Mouse (Mus musculus) megakaryocyte, adult 5-6 weeks (primary cell): ENCODE measurements around the gene Otop2. TPM values are rescaled to one million over a fixed set of nuclear protein-coding genes. Genes with fewer than 3 reads are reported as not detected.

Experiments
- ATAC-seq: 2 replicates; pipeline ENCODE4 v1.8.0; 2016; ENCODE audit warnings: mild to moderate bottlenecking, inconsistent platforms; ENCODE audit not compliant: poor library complexity, severe bottlenecking
- total RNA-seq, 2 experiments: library from RNA; stranded (forward) in 1 of 2; stranded (reverse) in 1 of 2; fragments of 153-499, 151-499 nt in 1 of 2; fragments of 221-1000, 200-1000 nt in 1 of 2; gene quantifications; 2 replicates each; pipeline versions ENCODE4 v1.2.3 to v1.2.4; 2015 to 2017

Otop2 gene
- total RNA-seq (2015) (not detected in 2 replicates), total RNA-seq (2017) (not detected in 2 replicates)

DNA sequence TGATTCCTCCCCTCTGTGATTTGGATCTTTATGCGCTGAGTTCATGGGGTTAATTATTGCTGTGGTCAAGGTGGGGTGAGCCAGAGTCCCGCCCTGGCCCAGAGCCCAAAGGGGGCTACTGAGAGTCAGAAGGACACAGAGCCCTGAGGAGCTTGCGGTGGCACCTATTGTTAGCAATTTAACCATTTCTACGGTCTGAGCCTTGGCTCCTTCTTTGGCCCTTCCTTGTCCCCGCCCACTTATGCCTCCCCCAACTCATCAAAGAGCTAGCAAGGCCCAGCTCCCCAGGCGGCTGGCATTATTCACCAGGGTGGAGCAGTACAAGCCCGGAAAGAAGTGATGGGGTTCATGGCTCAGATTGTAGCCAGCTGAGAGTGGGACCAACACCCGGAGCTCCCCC, at the start of gene Otop2:
Gene Otop2, plus strand, starts transcription at position 301 of the 400 bp plus-strand sequence.
- ATAC-seq: no peak

GRCm38 (mm10) chr11:115257775-115258510, 49.0 kb upstream of the Otop2 start:
- ATAC-seq: no peak

DNA sequence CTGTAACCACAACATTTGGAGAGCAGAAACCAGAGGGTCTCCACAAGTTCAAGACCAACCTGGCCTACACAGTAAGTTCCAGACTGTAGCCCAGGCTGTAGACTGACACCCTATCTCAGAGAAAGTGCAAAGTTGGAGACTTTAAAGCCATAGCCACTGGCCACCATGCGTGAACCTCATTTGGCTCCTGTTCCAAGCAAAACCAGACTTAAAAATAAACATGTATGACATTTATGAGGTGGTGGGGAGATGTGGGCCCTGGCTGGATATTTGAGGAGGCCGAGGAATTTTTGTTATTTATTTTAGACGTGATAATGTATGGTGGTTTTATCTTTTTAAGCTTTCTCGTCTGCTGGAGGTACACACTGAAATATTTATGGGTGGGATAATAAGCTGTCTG, 47.8 kb upstream of the Otop2 start:
- ATAC-seq: no peak

DNA sequence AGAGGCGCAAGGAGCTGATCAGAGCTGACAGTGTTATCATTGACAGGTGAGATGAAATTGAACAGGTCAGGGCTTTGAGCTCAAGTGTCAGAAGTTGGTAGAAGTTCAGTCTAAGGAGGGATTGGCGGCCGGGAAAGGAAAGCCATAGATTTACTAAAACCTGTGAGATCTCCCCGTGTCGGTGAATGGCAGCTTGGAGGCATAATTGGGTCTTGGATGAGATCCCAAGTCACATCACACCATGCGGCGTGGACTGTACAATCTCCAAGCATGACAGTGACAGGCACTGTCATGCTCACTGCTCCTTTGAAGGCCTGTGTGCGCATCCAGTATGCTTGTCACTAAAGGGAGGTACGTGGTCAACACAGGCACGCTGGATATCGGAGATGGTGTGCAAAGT, 44.0 kb upstream of the Otop2 start:
- no peak for ATAC-seq

DNA sequence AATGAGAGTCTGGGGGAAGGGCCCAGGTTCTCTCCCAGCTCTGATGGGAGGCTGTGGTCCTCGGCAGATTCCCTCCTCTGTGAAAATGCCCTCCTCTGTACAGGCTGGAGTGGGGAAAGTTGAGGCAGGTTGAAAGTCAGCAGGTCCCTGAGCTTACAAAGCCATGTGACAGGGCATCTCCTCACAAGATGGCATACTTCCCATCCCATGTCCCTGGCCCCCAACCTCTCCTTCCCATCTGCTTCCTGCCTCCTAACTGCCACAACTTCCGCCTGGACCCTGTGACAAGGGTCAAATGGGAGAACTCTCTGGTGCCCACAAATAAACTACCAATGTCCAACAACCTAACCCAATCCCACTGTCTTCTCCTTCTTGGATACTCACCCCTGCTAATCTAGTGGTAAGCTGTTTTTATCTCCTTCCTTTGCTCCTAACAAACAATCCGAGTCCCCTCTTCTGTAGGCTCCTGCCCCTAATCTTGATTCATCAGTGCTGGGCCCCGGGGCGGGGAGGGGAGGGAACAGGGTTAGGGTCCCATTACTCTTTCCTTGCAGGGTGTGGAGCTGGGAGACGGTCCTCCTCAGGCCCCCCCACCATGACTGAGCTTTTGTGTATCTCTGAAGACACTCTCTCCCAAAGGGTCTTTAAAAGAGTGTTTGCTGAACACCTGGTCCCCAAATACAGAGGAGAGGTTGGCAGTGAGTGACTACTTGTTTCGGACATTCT, 42.7 kb upstream of the Otop2 start:
- no peak for ATAC-seq

DNA sequence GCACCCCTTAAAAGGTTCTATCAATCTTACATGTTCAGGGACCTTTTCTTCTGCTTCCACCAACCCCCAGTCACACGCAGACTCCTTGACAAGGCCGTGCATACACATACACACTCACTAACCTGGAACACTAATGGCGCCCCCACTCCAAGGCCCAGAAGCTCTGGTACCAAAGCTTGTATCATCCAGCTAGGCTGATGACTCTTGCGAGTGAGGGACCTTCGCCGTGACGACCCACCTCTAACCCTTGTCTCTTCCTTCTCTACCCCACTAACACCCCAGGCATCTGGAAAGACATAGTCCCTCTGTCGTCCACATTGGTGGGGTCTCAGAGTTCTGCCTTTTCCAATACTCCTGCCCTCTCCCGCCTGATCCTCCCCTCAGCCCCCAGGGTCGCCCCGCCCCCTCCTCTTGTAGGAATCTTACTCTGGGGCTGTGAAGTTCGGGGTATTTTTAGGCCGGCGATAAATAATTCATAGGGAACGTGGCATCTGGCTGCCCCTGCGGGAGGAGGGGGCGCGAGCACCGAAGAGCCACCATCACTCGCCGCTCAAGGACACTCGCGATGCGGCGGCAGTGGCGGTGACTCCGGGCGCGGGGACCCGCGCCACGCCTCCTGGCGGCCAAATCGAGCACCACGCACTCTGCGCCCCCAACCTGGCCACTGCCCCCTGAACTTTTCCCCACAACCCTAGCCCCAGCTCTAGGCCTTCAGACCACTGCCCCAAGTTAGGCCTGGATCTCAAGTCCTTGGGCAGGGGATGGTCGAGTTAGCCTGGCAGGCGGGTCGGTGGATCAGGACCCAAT, 41.9 kb upstream of the Otop2 start:
- peak; percentile 61 for ATAC-seq

DNA sequence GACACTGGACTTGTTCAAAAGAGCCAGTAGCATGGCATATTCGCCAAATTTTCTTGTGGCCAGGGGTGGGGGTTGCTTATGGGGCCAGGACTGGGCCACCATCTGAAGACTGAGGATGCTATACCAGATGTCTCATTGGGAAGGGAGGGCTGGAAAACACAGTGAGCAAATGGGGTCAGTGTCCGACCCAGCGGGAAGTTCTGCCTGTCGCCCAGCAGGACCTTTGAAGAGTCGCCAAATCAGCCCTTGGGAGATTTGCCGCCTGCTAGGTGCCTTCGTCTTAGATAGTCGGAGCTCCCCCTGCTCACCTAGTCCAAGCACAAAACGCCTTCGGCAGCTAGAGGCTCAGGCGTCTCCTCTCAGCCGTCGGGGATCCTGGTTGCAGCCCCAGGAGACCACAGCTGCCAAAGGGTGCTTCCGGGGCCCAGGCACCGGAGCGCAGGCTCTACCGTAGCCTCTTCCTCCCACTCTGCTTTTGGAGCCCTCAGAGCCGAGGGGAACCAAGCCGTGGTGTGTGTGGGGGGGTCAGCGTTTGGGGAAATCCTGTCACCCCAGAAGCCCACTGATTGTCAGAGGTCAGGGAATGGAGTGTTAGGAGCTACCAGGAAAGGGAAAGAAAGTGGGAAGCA, 41.1 kb upstream of the Otop2 start:
- ATAC-seq: no peak

GRCm38 (mm10) chr11:115266400-115266778, 40.6 kb upstream of the Otop2 start:
- ATAC-seq: no peak

- no peak for ATAC-seq
These were observed 39.7 kb upstream of the Otop2 start, which contains the start of gene Grin2c for GRCm38 (mm10) chr11:115267061-115267883. TSS of gene Grin2c (minus strand) at chr11:115267243.

GRCm38 (mm10) chr11:115267958-115268357, 39.0 kb upstream of the Otop2 start:
- ATAC-seq: no peak

DNA sequence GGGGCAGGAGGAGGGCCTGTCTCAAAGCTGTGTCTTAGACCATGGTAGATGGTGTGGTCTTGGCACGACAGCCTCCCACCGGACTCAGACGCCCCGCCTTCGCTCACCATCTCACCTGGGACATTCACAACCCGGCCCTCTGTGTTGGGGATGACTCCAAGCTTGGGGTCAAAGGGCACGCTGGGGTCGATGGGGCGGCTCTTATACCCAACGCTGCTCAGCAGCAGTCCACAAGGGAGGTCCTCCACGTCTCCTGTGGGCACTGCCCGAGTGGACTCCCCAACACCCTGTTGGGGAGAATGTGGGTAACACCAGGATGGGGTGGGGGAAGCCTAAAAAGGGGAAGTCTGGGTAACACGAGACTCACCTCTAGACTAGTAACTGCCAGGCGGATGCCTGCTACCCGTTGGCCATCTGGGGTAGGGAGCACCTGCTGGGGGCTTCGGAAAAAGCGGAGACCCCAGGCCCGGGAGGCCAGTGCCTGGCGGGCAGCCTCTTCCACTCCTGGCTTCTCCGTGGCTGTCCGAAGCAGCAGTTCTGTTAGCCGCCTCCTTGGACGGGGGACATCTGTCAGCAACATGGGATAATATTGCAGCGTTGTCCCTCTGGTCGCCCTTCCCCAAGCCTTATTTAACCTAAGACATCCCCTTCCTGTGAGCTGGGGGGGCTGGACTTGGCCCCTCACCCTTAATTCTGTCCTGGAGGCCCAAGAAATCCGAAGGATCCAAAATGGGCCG, 37.5 kb upstream of the Otop2 start:
- no peak for ATAC-seq

GRCm38 (mm10) chr11:115270148-115270861, 36.7 kb upstream of the Otop2 start:
- peak; percentile 58; the same call in 1 of the 2 replicates for ATAC-seq

DNA sequence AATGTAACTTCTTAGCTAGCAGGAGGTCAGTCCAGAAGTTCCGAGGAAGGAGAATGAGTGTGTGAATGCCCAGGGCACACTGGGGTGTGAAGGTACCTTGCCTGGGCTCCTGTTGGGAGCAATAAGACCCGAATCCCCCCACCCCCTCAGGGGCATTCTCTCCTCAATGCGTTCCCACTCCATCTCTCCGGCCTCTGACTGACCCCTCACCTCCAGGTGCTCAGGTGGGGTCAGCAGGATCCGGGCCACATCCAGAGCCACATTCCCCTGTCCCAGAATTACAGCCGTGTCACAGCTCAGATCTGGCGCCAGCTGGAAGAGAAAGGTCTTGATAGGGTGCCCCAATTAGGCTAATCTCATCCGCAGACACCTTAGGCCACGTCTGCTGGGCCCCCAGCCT, 35.9 kb upstream of the Otop2 start:
- no peak for ATAC-seq

GRCm38 (mm10) chr11:115271481-115271880, 35.5 kb upstream of the Otop2 start:
- ATAC-seq: no peak

DNA sequence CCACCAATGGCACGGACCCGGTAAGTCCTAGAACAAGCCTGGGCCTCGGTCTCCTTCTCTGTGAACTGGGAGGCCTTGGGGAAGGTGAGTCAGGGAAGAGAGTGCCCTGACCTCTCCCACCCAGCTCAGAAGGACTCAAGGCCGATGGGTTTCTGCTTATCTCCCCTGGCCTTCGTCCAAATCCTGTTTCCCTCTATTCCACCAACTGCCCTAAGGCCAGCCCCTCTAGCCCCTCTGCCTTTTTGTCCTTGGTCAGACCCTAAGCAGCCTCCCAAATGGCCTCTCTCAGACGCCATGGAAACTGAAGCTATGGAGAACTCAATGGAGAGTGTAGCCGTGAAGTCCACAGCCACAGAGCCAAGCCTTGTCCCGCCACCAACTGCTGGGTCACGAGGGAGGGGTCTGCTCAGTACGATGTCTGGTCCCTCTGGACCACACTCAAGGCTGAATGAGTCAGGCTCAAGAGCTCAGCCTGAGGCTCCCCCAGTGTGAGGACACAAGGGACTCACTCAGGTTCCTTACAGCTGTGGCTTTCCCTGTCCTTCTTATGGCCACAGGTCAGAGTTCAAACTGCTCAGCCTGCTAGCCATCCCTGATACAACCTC, 34.0 kb upstream of the Otop2 start:
- no peak for ATAC-seq

DNA sequence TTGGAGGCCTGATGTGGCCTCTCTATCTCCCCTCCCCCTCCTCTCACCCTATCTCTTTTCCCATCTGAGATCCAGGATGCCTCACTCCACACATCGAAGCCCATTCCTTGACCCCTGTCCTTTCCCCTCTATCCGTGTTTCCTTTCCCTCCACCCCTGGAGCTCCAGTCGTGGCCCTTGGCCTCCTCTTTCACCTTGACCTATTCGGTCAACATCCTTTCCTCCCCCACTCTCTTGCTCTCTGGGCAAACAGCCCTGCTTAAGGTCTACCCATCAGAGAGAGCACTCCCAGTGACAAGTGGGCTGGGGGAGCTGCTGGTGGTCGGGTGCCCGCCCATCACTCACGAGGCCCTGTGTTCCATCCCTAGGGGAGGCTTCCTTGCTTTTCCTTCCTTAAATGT, 33.2 kb upstream of the Otop2 start:
- no peak for ATAC-seq

GRCm38 (mm10) chr11:115274178-115274577, 32.8 kb upstream of the Otop2 start:
- ATAC-seq: no peak

DNA sequence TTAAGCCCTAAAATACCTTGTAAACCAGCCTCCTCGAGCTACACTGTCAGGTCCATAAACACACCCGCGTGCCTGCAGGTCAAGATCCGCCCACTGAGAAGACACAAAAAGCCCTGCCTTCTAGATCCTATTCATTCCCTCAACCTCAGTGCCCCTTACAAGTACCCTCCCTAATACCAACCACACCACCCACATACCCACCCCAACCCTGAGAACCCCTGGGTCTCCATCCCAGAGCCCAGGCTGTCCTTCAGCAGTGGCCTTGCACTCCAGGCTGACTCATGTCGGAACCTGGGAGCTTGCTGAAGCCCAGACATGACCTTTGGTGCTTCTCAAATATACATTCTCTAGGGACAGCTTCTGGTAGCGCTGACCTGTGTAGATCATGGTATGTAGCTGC, 32.2 kb upstream of the Otop2 start:
- no peak for ATAC-seq
